Mouse (Mus musculus) heart, embryonic 14.5 days (tissue): Measurements from ENCODE around the gene Cxcl17. TPM values are rescaled to one million over a fixed set of nuclear protein-coding genes. Genes with fewer than 3 reads are reported as not detected.

Source experiments
- ATAC-seq: fragments of 200-750 bp; cut with Nextera tagmentation; 2 replicates; pipeline ENCODE4 v1.8.0; 2017; ENCODE audit warnings: low read depth, moderate TSS enrichment; ENCODE audit not compliant: insufficient number of reproducible peaks, insufficient read depth, low FRiP score
- H3K27ac ChIP-seq, 2 experiments: fragments of 200-500 bp in 1 of 2; fragments of 300-500 bp in 1 of 2; sonication (generic) in 1 of 2; replicated peaks in 1 of 2; 2 replicates each; pipeline ENCODE4 v1.5.1; 2012 to 2014; ENCODE audit warnings: low read depth in 2 of 2, low read length in 2 of 2, control low read depth in 1 of 2, mild to moderate bottlenecking in 1 of 2, mixed read lengths in 1 of 2; ENCODE audit not compliant: control insufficient read depth in 1 of 2, insufficient read depth in 1 of 2
- H3K27me3 ChIP-seq: fragments of 300-500 bp; sonication (generic); 2 replicates; pipeline ENCODE4 v1.6.1; 2014; ENCODE audit warnings: mild to moderate bottlenecking, low read length, control low read depth; ENCODE audit not compliant: control insufficient read depth, insufficient read depth
- H3K36me3 ChIP-seq: fragments of 300-500 bp; sonication (generic); 2 replicates; pipeline ENCODE4 v1.6.1; 2014; ENCODE audit warnings: mild to moderate bottlenecking, control low read depth, low read length, mixed read lengths; ENCODE audit not compliant: control insufficient read depth, insufficient read depth
- H3K4me1 ChIP-seq, 2 experiments: fragments of 200-500 bp in 1 of 2; fragments of 300-500 bp in 1 of 2; sonication (generic) in 1 of 2; 2 replicates each; pipeline ENCODE4 v1.6.1; 2012 to 2014; ENCODE audit warnings: low read length in 2 of 2, control low read depth in 1 of 2, mixed read lengths in 1 of 2; ENCODE audit not compliant: control insufficient read depth in 2 of 2, insufficient read depth in 2 of 2
- H3K4me2 ChIP-seq: fragments of 300-500 bp; sonication (generic); 2 replicates; pipeline ENCODE4 v1.6.1; 2014; ENCODE audit warnings: mild to moderate bottlenecking, low read length
- H3K4me3 ChIP-seq, 2 experiments: fragments of 200-500 bp in 1 of 2; fragments of 300-500 bp in 1 of 2; sonication (generic) in 1 of 2; 2 replicates each; pipeline ENCODE4 v1.5.1; 2012 to 2014; ENCODE audit warnings: low read length in 2 of 2, mild to moderate bottlenecking in 2 of 2, control low read depth in 1 of 2, low read depth in 1 of 2, moderate library complexity in 1 of 2; ENCODE audit not compliant: control insufficient read depth in 1 of 2, insufficient read depth in 1 of 2
- H3K9ac ChIP-seq: fragments of 300-500 bp; sonication (generic); 2 replicates; pipeline ENCODE4 v1.6.1; 2014; ENCODE audit warnings: mild to moderate bottlenecking, low read length
- H3K9me3 ChIP-seq: fragments of 300-500 bp; sonication (generic); 2 replicates; pipeline ENCODE4 v1.6.1; 2016; ENCODE audit warnings: low read length, control low read depth; ENCODE audit not compliant: control insufficient read depth
- WGBS: fragments of 180-500 bp; shearing (Covaris S2); extraction: QIAGEN DNeasy Blood & Tissue Kit; methylation state at CpG from one replicate; pipeline ENCODE4 v1.1.7; 2014; 5-methylcytosine and 5-hydroxymethylcytosine counted together
- polyA plus RNA-seq: library from polyadenylated mRNA; unstranded; fragments of >200 nt; fragmentation: Nextera tagmentation; extraction: Ambion mirVana; gene quantifications from 2 replicates; pipeline ENCODE4 v1.2.1, GENCODE M21; 2014

Gene Cxcl17
- polyA plus RNA-seq, 1 experiment from 2014 or later: 0.28 TPM

- Histone ChIP-seq H3K4me3 (no peak overlapping the region), H3K27ac (no peak overlapping the region), H3K36me3 (no peaks in the 10 kb centered on the region), H3K4me1 (no peaks in the 10 kb centered on the region), H3K4me2 (no peak overlapping the region), H3K27me3 (no peaks in the 10 kb centered on the region), H3K9ac (no peak overlapping the region), H3K9me3 (no peaks in the 10 kb centered on the region)
- ATAC-seq: no peak
- WGBS: 71% methylated on average over 8 of the region's 8 CpGs
Measured at GRCm38 (mm10) chr7:25439124-25439822, 26.6 kb upstream of the Cxcl17 start.

- Histone ChIP-seq H3K27ac (0 out of 4 replicates have a peak overlapping the region, but pooled peaks of 1 of the 2 experiments have one; percentile 17), H3K36me3 (no peaks in the 10 kb centered on the region), H3K9me3 (no peaks in the 10 kb centered on the region), H3K9ac (no peak overlapping the region), H3K27me3 (no peaks in the 10 kb centered on the region), H3K4me2 (no peak overlapping the region), H3K4me1 (no peaks in the 10 kb centered on the region), H3K4me3 (no peak overlapping the region)
- no peak for ATAC-seq
- 76% methylated on average over 2 of the region's 2 CpGs for WGBS
Measured at GRCm38 (mm10) chr7:25436704-25437103, 24.0 kb upstream of the Cxcl17 start.

GRCm38 (mm10) chr7:25436226-25436625 is 23.5 kb upstream of the Cxcl17 start:
- Histone ChIP-seq H3K36me3 (no peaks in the 10 kb centered on the region), H3K4me1 (no peaks in the 10 kb centered on the region), H3K9ac (no peak overlapping the region), H3K27ac (0 out of 4 replicates have a peak overlapping the region, but pooled peaks of 1 of the 2 experiments have one; percentile 17), H3K4me2 (no peak overlapping the region), H3K9me3 (no peaks in the 10 kb centered on the region), H3K27me3 (no peaks in the 10 kb centered on the region), H3K4me3 (no peak overlapping the region)
- WGBS: 66% methylated on average over 6 of the region's 6 CpGs
- ATAC-seq: no peak

GRCm38 (mm10) chr7:25435546-25435851 is 22.8 kb upstream of the Cxcl17 start:
- no peaks in the 10 kb centered on the region for H3K36me3 ChIP-seq
- WGBS: 82% methylated on average over 2 of the region's 2 CpGs

GRCm38 (mm10) chr7:25434654-25435545 is 22.2 kb upstream of the Cxcl17 start:
- WGBS: 84% methylated on average over 10 of the region's 10 CpGs
- H3K27ac ChIP-seq: no peak overlapping the region
- no peak overlapping the region for H3K4me3 ChIP-seq
- H3K4me2 ChIP-seq: no peak overlapping the region
- no peak for ATAC-seq
- no peaks in the 10 kb centered on the region for H3K27me3 ChIP-seq
- no peaks in the 10 kb centered on the region for H3K9me3 ChIP-seq
- no peaks in the 10 kb centered on the region for H3K36me3 ChIP-seq
- no peak overlapping the region for H3K9ac ChIP-seq
- H3K4me1 ChIP-seq: no peaks in the 10 kb centered on the region

More at GRCm38 (mm10) chr7:25435546-25435851, 22.8 kb upstream of the Cxcl17 start:
- ATAC-seq: no peak
- Histone ChIP-seq H3K27me3 (no peaks in the 10 kb centered on the region), H3K4me2 (no peak overlapping the region), H3K9ac (no peak overlapping the region), H3K27ac (no peak overlapping the region), H3K4me1 (no peaks in the 10 kb centered on the region), H3K4me3 (no peak overlapping the region), H3K9me3 (no peaks in the 10 kb centered on the region)

GRCm38 (mm10) chr7:25433781-25434560 is 21.3 kb upstream of the Cxcl17 start:
- Histone ChIP-seq H3K9me3 (no peaks in the 10 kb centered on the region), H3K4me1 (no peaks in the 10 kb centered on the region), H3K27ac (no peak overlapping the region), H3K9ac (no peak overlapping the region), H3K36me3 (no peaks in the 10 kb centered on the region), H3K27me3 (no peaks in the 10 kb centered on the region), H3K4me2 (no peak overlapping the region), H3K4me3 (no peak overlapping the region)
- 85% methylated on average over 9 of the region's 9 CpGs for WGBS
- ATAC-seq: no peak

GRCm38 (mm10) chr7:25433007-25433541 is 20.4 kb upstream of the Cxcl17 start:
- WGBS: 22% methylated on average over 5 of the region's 5 CpGs
- Histone ChIP-seq H3K27me3 (no peaks in the 10 kb centered on the region), H3K4me3 (no peak overlapping the region), H3K9me3 (no peaks in the 10 kb centered on the region), H3K4me1 (no peaks in the 10 kb centered on the region), H3K27ac (peak overlapping the region in 1 of 2 experiments; percentile 41; a peak in 2 of 4 replicates), H3K4me2 (no peak overlapping the region), H3K36me3 (no peaks in the 10 kb centered on the region), H3K9ac (no peak overlapping the region)
- peak; percentile 50; the same call in 1 of the 2 replicates for ATAC-seq
